Mouse (Mus musculus): ENCODE results near the gene Rbm20. TPM values are rescaled to one million over a fixed set of nuclear protein-coding genes. Genes with fewer than 3 reads are reported as not detected.
"Not testable (repeated sequence)": the region's sequence is repeated elsewhere in the genome, so short reads cannot be mapped to it uniquely, and the experiment has no call there.

Gene Rbm20
- polyA plus RNA-seq, 1 experiment from 2014 or later: 1.2 TPM

GRCm38 (mm10) chr19:53906703-53907070 is 229.6 kb downstream of the Rbm20 start:
- not testable (repeated sequence) for H3K4me2 ChIP-seq (ENCODE audit: low read depth, low read length); H3K9me3 ChIP-seq (ENCODE audit: control insufficient read depth, low read length); H3K27me3 ChIP-seq (ENCODE audit: control insufficient read depth, insufficient read depth, low read length); ATAC-seq (ENCODE audit: low read depth); H3K27ac ChIP-seq (ENCODE audit: low read depth, low read length); H3K9ac ChIP-seq (replicated peaks; ENCODE audit: low read depth, low read length); H3K4me3 ChIP-seq (ENCODE audit: low read depth, low read length); H3K36me3 ChIP-seq (ENCODE audit: control insufficient read depth, insufficient read depth, low read length)
- H3K4me1 ChIP-seq (ENCODE audit: control insufficient read depth, insufficient read depth, low read length): peaks cover 10% of the 10 kb centered on the region

- no peaks in the 10 kb centered on the region for H3K9me3 ChIP-seq (ENCODE audit: control insufficient read depth, low read length)
- ATAC-seq (ENCODE audit: low read depth): no peak
- no peak overlapping the region for H3K9ac ChIP-seq (replicated peaks; ENCODE audit: low read depth, low read length)
- peaks cover 39% of the 10 kb centered on the region for H3K36me3 ChIP-seq (ENCODE audit: control insufficient read depth, insufficient read depth, low read length)
- no peak overlapping the region for H3K27ac ChIP-seq (ENCODE audit: low read depth, low read length)
- no peak overlapping the region for H3K4me2 ChIP-seq (ENCODE audit: low read depth, low read length)
- 96% methylated on average over 4 of the region's 4 CpGs for WGBS
- H3K4me1 ChIP-seq (ENCODE audit: control insufficient read depth, insufficient read depth, low read length): no peaks in the 10 kb centered on the region
- no peak overlapping the region for H3K4me3 ChIP-seq (ENCODE audit: low read depth, low read length)
- H3K27me3 ChIP-seq (ENCODE audit: control insufficient read depth, insufficient read depth, low read length): no peaks in the 10 kb centered on the region
Measured at GRCm38 (mm10) chr19:53914950-53915349, 237.8 kb downstream of the Rbm20 start.

Other genes starting within 250 kb of the Rbm20 start
- gene Dusp5, start 148.2 kb upstream of the Rbm20 start, polyA plus RNA-seq (2014; fragmentation: Nextera tagmentation; extraction: Ambion mirVana): 2.4 and 2.7 TPM in 2 replicates
- 203 and 206 TPM in 2 replicates for gene Nutf2-ps1, start 88.2 kb upstream of the Rbm20 start, polyA plus RNA-seq (2014; fragmentation: Nextera tagmentation; extraction: Ambion mirVana)
- gene Smc3, start 76.9 kb upstream of the Rbm20 start, polyA plus RNA-seq (2014; fragmentation: Nextera tagmentation; extraction: Ambion mirVana): 57.0 and 60.6 TPM in 2 replicates
- 63.2 and 69.1 TPM in 2 replicates for gene Pdcd4, start 214.9 kb downstream of the Rbm20 start, polyA plus RNA-seq (2014; fragmentation: Nextera tagmentation; extraction: Ambion mirVana)